Mouse (Mus musculus) kidney, embryonic 16.5 days (tissue): ENCODE measurements around the gene Wars. TPM values are rescaled to one million over a fixed set of nuclear protein-coding genes. Genes with fewer than 3 reads are reported as not detected.
A peak's percentile ranks its signal among the peaks of the same experiment; 100 is the strongest.

Experiments
- ATAC-seq: fragments of 200-750 bp; cut with Nextera tagmentation; 2 replicates; pipeline ENCODE4 v1.8.0; 2017; ENCODE audit warnings: moderate TSS enrichment; ENCODE audit not compliant: low FRiP score, low TSS enrichment
- H3K27ac ChIP-seq: fragments of 300-500 bp; sonication (generic); 2 replicates; pipeline ENCODE4 v1.5.1; 2014; ENCODE audit warnings: low read length
- H3K27me3 ChIP-seq: fragments of 300-500 bp; sonication (generic); 2 replicates; pipeline ENCODE4 v1.6.1; 2014; ENCODE audit warnings: low read length, control low read depth, mixed read lengths; ENCODE audit not compliant: insufficient read depth
- H3K36me3 ChIP-seq: fragments of 300-500 bp; sonication (generic); 2 replicates; pipeline ENCODE4 v1.6.1; 2014; ENCODE audit warnings: low read length, control low read depth, mixed read lengths; ENCODE audit not compliant: insufficient read depth
- H3K4me1 ChIP-seq: fragments of 300-500 bp; sonication (generic); 2 replicates; pipeline ENCODE4 v1.6.1; 2014; ENCODE audit warnings: low read length, control low read depth, mixed read lengths; ENCODE audit not compliant: insufficient read depth
- H3K4me2 ChIP-seq: fragments of 300-500 bp; sonication (generic); replicated peaks from 2 replicates; pipeline ENCODE4 v1.6.1; 2014; ENCODE audit warnings: low read depth, low read length
- H3K4me3 ChIP-seq: fragments of 300-500 bp; sonication (generic); 2 replicates; pipeline ENCODE4 v1.5.1; 2014; ENCODE audit warnings: mild to moderate bottlenecking, low read length
- H3K9ac ChIP-seq: fragments of 300-500 bp; sonication (generic); replicated peaks from 2 replicates; pipeline ENCODE4 v1.6.1; 2014; ENCODE audit warnings: low read length
- H3K9me3 ChIP-seq: fragments of 300-500 bp; sonication (generic); 2 replicates; pipeline ENCODE4 v1.6.1; 2016; ENCODE audit warnings: low read length, control low read depth
- WGBS: fragments of 180-500 bp; shearing (Covaris S2); extraction: QIAGEN DNeasy Blood & Tissue Kit; methylation state at CpG from one replicate; pipeline ENCODE4 v1.1.7; 2014; 5-methylcytosine and 5-hydroxymethylcytosine counted together
- polyA plus RNA-seq: library from polyadenylated mRNA; unstranded; fragments of >200 nt; fragmentation: Nextera tagmentation; extraction: Ambion mirVana; gene quantifications from 2 replicates; pipeline ENCODE4 v1.2.1, GENCODE M21; 2015

The Wars gene
- polyA plus RNA-seq, 1 experiment from 2014 or later, result 94.6 TPM

GRCm38 (mm10) chr12:108832851-108833250 is 61.1 kb downstream of the Wars start:
- Histone ChIP-seq H3K9ac (no peak overlapping the region), H3K36me3 (peaks cover 6% of the 10 kb centered on the region), H3K27ac (0 out of 2 replicates have a peak overlapping the region, but pooled peaks have one; percentile 12), H3K4me2 (no peak overlapping the region), H3K4me1 (peaks cover 41% of the 10 kb centered on the region), H3K27me3 (no peaks in the 10 kb centered on the region), H3K4me3 (no peak overlapping the region), H3K9me3 (no peaks in the 10 kb centered on the region)
- 76% methylated on average over 8 of the region's 8 CpGs for WGBS
- ATAC-seq, result no peak

GRCm38 (mm10) chr12:108831966-108832643 is 61.9 kb downstream of the Wars start:
- WGBS, result 38% methylated on average over 9 of the region's 9 CpGs
- Histone ChIP-seq H3K4me2 (no peak overlapping the region), H3K36me3 (peaks cover 11% of the 10 kb centered on the region), H3K4me1 (peaks cover 34% of the 10 kb centered on the region), H3K9ac (no peak overlapping the region; the same call in 1 of the 2 replicates), H3K9me3 (no peaks in the 10 kb centered on the region), H3K27ac (0 out of 2 replicates have a peak overlapping the region, but pooled peaks have one; percentile 12), H3K4me3 (no peak overlapping the region), H3K27me3 (no peaks in the 10 kb centered on the region)
- no peak for ATAC-seq

- no peak overlapping the region for H3K27ac ChIP-seq
- H3K9me3 ChIP-seq, result no peaks in the 10 kb centered on the region
- H3K4me2 ChIP-seq, result no peak overlapping the region
- H3K9ac ChIP-seq, result no peak overlapping the region
- no peak for ATAC-seq
- H3K27me3 ChIP-seq, result no peaks in the 10 kb centered on the region
- 84% methylated on average over 6 of the region's 6 CpGs for WGBS
- no peak overlapping the region for H3K4me3 ChIP-seq
- peaks cover 25% of the 10 kb centered on the region for H3K4me1 ChIP-seq
- H3K36me3 ChIP-seq, result peaks cover 20% of the 10 kb centered on the region
Measured at GRCm38 (mm10) chr12:108830358-108830757, 63.6 kb downstream of the Wars start.

- no peak overlapping the region for H3K4me2 ChIP-seq
- no peaks in the 10 kb centered on the region for H3K9me3 ChIP-seq
- H3K4me1 ChIP-seq, result peaks cover 18% of the 10 kb centered on the region
- no peaks in the 10 kb centered on the region for H3K27me3 ChIP-seq
- no peak overlapping the region for H3K9ac ChIP-seq
- ATAC-seq, result no peak
- 61% methylated on average over 5 of the region's 5 CpGs for WGBS
- H3K36me3 ChIP-seq, result peaks cover 20% of the 10 kb centered on the region
- H3K27ac ChIP-seq, result no peak overlapping the region
- no peak overlapping the region for H3K4me3 ChIP-seq
Measured at GRCm38 (mm10) chr12:108829636-108830035, 64.3 kb downstream of the Wars start.

- no peaks in the 10 kb centered on the region for H3K27me3 ChIP-seq
- H3K4me3 ChIP-seq, result no peak overlapping the region
- H3K9me3 ChIP-seq, result no peaks in the 10 kb centered on the region
- peaks cover 10% of the 10 kb centered on the region for H3K4me1 ChIP-seq
- H3K36me3 ChIP-seq, result peaks cover 20% of the 10 kb centered on the region
- ATAC-seq, result no peak
- H3K9ac ChIP-seq, result no peak overlapping the region
- WGBS, result 96% methylated on average over 6 of the region's 6 CpGs
- H3K27ac ChIP-seq, result no peak overlapping the region
- no peak overlapping the region for H3K4me2 ChIP-seq
Measured at GRCm38 (mm10) chr12:108827641-108828040, 66.3 kb downstream of the Wars start.

- ATAC-seq, result no peak
- H3K4me3 ChIP-seq, result no peak overlapping the region
- WGBS, result 94% methylated on average over 28 of the region's 28 CpGs
Measured at GRCm38 (mm10) chr12:108826958-108827535, 66.9 kb downstream of the Wars start.

GRCm38 (mm10) chr12:108826282-108826957 is 67.6 kb downstream of the Wars start:
- H3K9me3 ChIP-seq, result no peaks in the 10 kb centered on the region
- H3K4me3 ChIP-seq, result no peak overlapping the region
- ATAC-seq, result no peak
- no peaks in the 10 kb centered on the region for H3K27me3 ChIP-seq
- no peak overlapping the region for H3K27ac ChIP-seq
- no peak overlapping the region for H3K9ac ChIP-seq
- H3K36me3 ChIP-seq, result peaks cover 20% of the 10 kb centered on the region
- no peaks in the 10 kb centered on the region for H3K4me1 ChIP-seq
- H3K4me2 ChIP-seq, result no peak overlapping the region
- 93% methylated on average over 19 of the region's 19 CpGs for WGBS

More at GRCm38 (mm10) chr12:108826958-108827535, 66.9 kb downstream of the Wars start:
- Histone ChIP-seq H3K9ac (no peak overlapping the region), H3K36me3 (peaks cover 20% of the 10 kb centered on the region), H3K27ac (no peak overlapping the region), H3K4me1 (peaks cover 4% of the 10 kb centered on the region), H3K27me3 (no peaks in the 10 kb centered on the region), H3K9me3 (no peaks in the 10 kb centered on the region), H3K4me2 (no peak overlapping the region)

GRCm38 (mm10) chr12:108825561-108826224 is 68.3 kb downstream of the Wars start:
- no peak overlapping the region for H3K27ac ChIP-seq
- no peak overlapping the region for H3K4me2 ChIP-seq
- ATAC-seq, result no peak
- WGBS, result 90% methylated on average over 13 of the region's 13 CpGs
- no peaks in the 10 kb centered on the region for H3K4me1 ChIP-seq
- no peaks in the 10 kb centered on the region for H3K27me3 ChIP-seq
- H3K36me3 ChIP-seq, result peaks cover 20% of the 10 kb centered on the region
- no peak overlapping the region for H3K4me3 ChIP-seq
- H3K9me3 ChIP-seq, result no peaks in the 10 kb centered on the region
- H3K9ac ChIP-seq, result no peak overlapping the region

GRCm38 (mm10) chr12:108824225-108824874 is 69.6 kb downstream of the Wars start:
- Histone ChIP-seq H3K27me3 (no peaks in the 10 kb centered on the region), H3K27ac (no peak overlapping the region), H3K4me1 (no peaks in the 10 kb centered on the region), H3K9me3 (no peaks in the 10 kb centered on the region), H3K4me2 (no peak overlapping the region), H3K9ac (no peak overlapping the region), H3K4me3 (no peak overlapping the region), H3K36me3 (peaks cover 20% of the 10 kb centered on the region)
- WGBS, result 82% methylated on average over 15 of the region's 15 CpGs
- no peak for ATAC-seq
